Mouse (Mus musculus) T-helper 2 cell (primary cell): Measurements from ENCODE around the gene Gm4187.
"Not testable (repeated sequence)": the region's sequence is repeated elsewhere in the genome, so short reads cannot be mapped to it uniquely, and the experiment has no call there.

Experiments
- in situ Hi-C: fragments of 300-600 bp; cut with MboI, MseI; formaldehyde crosslinking; loops from one replicate; pipeline ENCODE4 v1.15.1; 2025; ENCODE audit warnings: high pct_unique_total_duplicates

Gene Gm4187

DNA sequence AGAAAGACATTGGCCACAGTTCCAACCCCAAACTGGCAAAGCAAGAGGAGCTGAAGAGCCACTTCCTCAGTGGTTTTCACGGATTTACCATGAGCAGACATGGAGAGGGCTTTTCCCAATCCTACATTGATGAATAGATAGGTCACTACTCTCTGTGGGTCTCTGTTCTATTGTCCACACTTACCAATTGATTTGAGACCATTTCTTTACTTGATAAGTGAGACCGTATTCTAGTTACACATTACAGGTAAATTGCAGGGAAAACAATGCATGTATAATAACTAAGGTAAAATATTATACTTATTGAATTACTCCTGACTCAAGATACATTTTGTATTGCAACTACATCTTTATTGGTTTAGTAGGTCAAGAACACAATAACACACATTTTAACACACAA is at the start of gene Gm4187:
Gm4187 (minus strand) TSS at position 101 of the 400 bp plus-strand sequence.
- in situ Hi-C loops, result not testable (repeated sequence)

GRCm38 (mm10) chr7:22370939-22371338 is 41.4 kb upstream of the Gm4187 start, which contains the start of gene Gm8660:
Gene Gm8660 (minus strand): TSS chr7:22371039.
- in situ Hi-C loops, result loop anchor here (25.0 kb wide), 2 partner anchors 1259 to 2009 kb away; no protein-coding TSS in a partner anchor
